Mouse (Mus musculus): ENCODE results near the gene Commd1.

Gene Commd1

GRCm38 (mm10) chr11:22886991-22887390 lies 95.2 kb downstream of the Commd1 start:
- DNase-seq (ENCODE audit: low read depth), result no peak

GRCm38 (mm10) chr11:22885350-22885749 lies 96.8 kb downstream of the Commd1 start:
- DNase-seq (ENCODE audit: low read depth), result no peak

GRCm38 (mm10) chr11:22883676-22884075 lies 98.5 kb downstream of the Commd1 start:
- no peak for DNase-seq (ENCODE audit: low read depth)

GRCm38 (mm10) chr11:22882926-22883325 lies 99.3 kb downstream of the Commd1 start:
- DNase-seq (ENCODE audit: low read depth), result no peak

- no peak for DNase-seq (ENCODE audit: low read depth)
Measured at GRCm38 (mm10) chr11:22880383-22881172, 101.6 kb downstream of the Commd1 start.

- DNase-seq (ENCODE audit: low read depth), result no peak
Measured at GRCm38 (mm10) chr11:22879645-22880044, 102.5 kb downstream of the Commd1 start.

GRCm38 (mm10) chr11:22876680-22877330 lies 105.4 kb downstream of the Commd1 start:
- no peak for DNase-seq (ENCODE audit: low read depth)

GRCm38 (mm10) chr11:22875279-22875678 lies 106.9 kb downstream of the Commd1 start:
- no peak for DNase-seq (ENCODE audit: low read depth)

- no peak for DNase-seq (ENCODE audit: low read depth)
Measured at GRCm38 (mm10) chr11:22874747-22875146, 107.4 kb downstream of the Commd1 start.

GRCm38 (mm10) chr11:22873383-22873782 lies 108.8 kb downstream of the Commd1 start:
- DNase-seq (ENCODE audit: low read depth), result no peak

- no peak for DNase-seq (ENCODE audit: low read depth)
Measured at GRCm38 (mm10) chr11:22872307-22872680, 109.9 kb downstream of the Commd1 start.

- DNase-seq (ENCODE audit: low read depth), result peak; percentile 72
Measured at GRCm38 (mm10) chr11:22871628-22872306, 110.4 kb downstream of the Commd1 start.

GRCm38 (mm10) chr11:22868582-22868981 lies 113.6 kb downstream of the Commd1 start:
- DNase-seq (ENCODE audit: low read depth), result no peak

- DNase-seq (ENCODE audit: low read depth), result no peak
Measured at GRCm38 (mm10) chr11:22867691-22868090, 114.5 kb downstream of the Commd1 start.

GRCm38 (mm10) chr11:22865635-22866246 lies 116.4 kb downstream of the Commd1 start:
- peak; percentile 75 for DNase-seq (ENCODE audit: low read depth)

GRCm38 (mm10) chr11:22864305-22865060 lies 117.7 kb downstream of the Commd1 start:
- no peak for DNase-seq (ENCODE audit: low read depth)

GRCm38 (mm10) chr11:22863581-22863980 lies 118.6 kb downstream of the Commd1 start:
- DNase-seq (ENCODE audit: low read depth), result no peak

GRCm38 (mm10) chr11:22861315-22861714 lies 120.9 kb downstream of the Commd1 start:
- peak; percentile 27 for DNase-seq (ENCODE audit: low read depth)

GRCm38 (mm10) chr11:22860335-22861227 lies 121.6 kb downstream of the Commd1 start, which contains the start of gene B3gnt2:
B3gnt2 (minus strand) TSS chr11:22860961.
- peak; percentile 83 for DNase-seq (ENCODE audit: low read depth)

- peak; percentile 93 for DNase-seq (ENCODE audit: low read depth)
Measured at GRCm38 (mm10) chr11:22859633-22860334, 122.4 kb downstream of the Commd1 start.
